Mouse (Mus musculus) E14TG2a.4 (cell line): ENCODE results near the gene Gm49388.

Source experiments
- CTCF ChIP-seq: conservative IDR thresholded peaks from 2 replicates; pipeline ENCODE4 v1.5.1; 2014; ENCODE audit warnings: low read length
- POU5F1 ChIP-seq: IDR thresholded peaks from 2 replicates; pipeline ENCODE4 v1.6.1; 2014; ENCODE audit warnings: low read length, borderline replicate concordance

- no peak for TF ChIP-seq CTCF
- no peak for TF ChIP-seq POU5F1
Observed at GRCm38 (mm10) chr7:127820836-127821509, 35.6 kb downstream of the Gm49388 start.
